Mouse (Mus musculus) CH12.LX (cell line): Measurements from ENCODE around the gene Spg11.
A peak's percentile ranks its signal among the peaks of the same experiment; 100 is the strongest.

Experiments used
- CHD1 ChIP-seq: IDR thresholded peaks from 2 replicates; pipeline ENCODE4 v1.6.1; 2012; ENCODE audit warnings: low read depth, low read length, improper control_type of control experiment, inconsistent platforms
- CTCF ChIP-seq, 2 experiments: IDR thresholded peaks in 1 of 2; conservative IDR thresholded peaks in 1 of 2; 2 replicates each; pipeline ENCODE4 v1.5.1; 2011 to 2012; ENCODE audit warnings: low read depth in 2 of 2, low read length in 2 of 2, improper control_type of control experiment in 1 of 2, inconsistent platforms in 1 of 2, mild to moderate bottlenecking in 1 of 2, moderate library complexity in 1 of 2
- E2F4 ChIP-seq: IDR thresholded peaks from 2 replicates; pipeline ENCODE4 v1.6.1; 2011; ENCODE audit warnings: low read depth, low read length, improper control_type of control experiment; ENCODE audit not compliant: insufficient replicate concordance
- ELF1 ChIP-seq: IDR thresholded peaks from 2 replicates; pipeline ENCODE4 v1.6.1; 2014; ENCODE audit warnings: low read depth, mild to moderate bottlenecking, inconsistent platforms, low read length, improper control_type of control experiment
- KAT2A ChIP-seq: IDR thresholded peaks from 2 replicates; pipeline ENCODE4 v1.6.1; 2012; ENCODE audit warnings: low read length, improper control_type of control experiment, inconsistent platforms; ENCODE audit not compliant: insufficient replicate concordance
- MAX ChIP-seq: IDR thresholded peaks from 2 replicates; pipeline ENCODE4 v1.6.1; 2011; ENCODE audit warnings: low read length, improper control_type of control experiment
- POLR2A ChIP-seq: IDR thresholded peaks from 2 replicates; pipeline ENCODE4 v1.6.1; 2011; ENCODE audit warnings: low read depth, mild to moderate bottlenecking, improper control_type of control experiment, low read length
- TCF12 ChIP-seq: IDR thresholded peaks from 2 replicates; pipeline ENCODE4 v1.6.1; 2014; ENCODE audit warnings: low read depth, mild to moderate bottlenecking, inconsistent platforms, low read length, improper control_type of control experiment
- UBTF ChIP-seq: IDR thresholded peaks from 2 replicates; pipeline ENCODE4 v1.6.1; 2012; ENCODE audit warnings: low read depth, mild to moderate bottlenecking, inconsistent platforms, low read length, improper control_type of control experiment, moderate library complexity

- TF ChIP-seq CHD1 (peak; percentile 95; the same call in 1 of the 2 replicates), CTCF (conservative IDR thresholded peaks at IDR 0.05 in 1 of 2, IDR thresholded peaks at IDR 0.05 in 1 of 2; ENCODE audit: low read depth in 2 of 2, low read length in 2 of 2) (no peak), MAX (peak; percentile 64; the same call in 1 of the 2 replicates), POLR2A (peak; percentile 100), TCF12 (peak; percentile 98), E2F4 (peak; percentile 70; the same call in 1 of the 2 replicates), UBTF (no peak), ELF1 (0 out of 2 replicates have a peak, but pooled peaks have one; percentile 22), KAT2A (0 out of 2 replicates have a peak, but pooled peaks have one; percentile 59)
Observed at GRCm38 (mm10) chr2:122147508-122148241, 29.5 kb upstream of the Spg11 start, which contains the start of gene B2m.
